In genomic region chr16:91226038-91226882, GRCm38 (mm10) we compare ENCODE assay signal across 9 mouse cellular contexts. TPM values are rescaled to one million over a fixed set of nuclear protein-coding genes. Genes with fewer than 3 reads are reported as not detected.
DNase-seq lines count a peak whose midpoint lies in the region; ATAC-seq lines count a peak whose summit lies in the region.
"Had no signal": no experiment of that assay in that cellular context is flagged by ENCODE, and none has a peak within 500 bp of the region (broad histone marks: within the 10 kb centered on the region; RNA-seq: fewer than 3 reads in every experiment).

No protein-coding gene starts in this region.

- DNase-seq in induced T-regulatory cell, adult 2 months (ENCODE audit: low read depth), result peak; percentile 11
- no peak for DNase-seq in gastrocnemius, postnatal 36 days
- DNase-seq in adrenal gland, postnatal 36 days, result no peak
- DNase-seq: kidney, adult 8-10 months; lung, postnatal 10 days had no signal

- no peak overlapping the region for H3K9ac ChIP-seq in embryonic facial prominence, embryonic 12.5 days
- no peak overlapping the region for H3K9ac ChIP-seq in neural tube, embryonic 15.5 days (replicated peaks)

- peaks cover 100% of the 10 kb centered on the region for H3K27me3 ChIP-seq in megakaryocyte, embryonic 14.5 days (replicated peaks)
- H3K27me3 ChIP-seq in embryonic facial prominence, embryonic 12.5 days, result peaks cover 96% of the 10 kb centered on the region
- H3K27me3 ChIP-seq in neural tube, embryonic 15.5 days (replicated peaks), result peaks cover 95% of the 10 kb centered on the region

- no peaks in the 10 kb centered on the region for H3K36me3 ChIP-seq in megakaryocyte, embryonic 14.5 days (replicated peaks; ENCODE audit: low read length)
- no peaks in the 10 kb centered on the region for H3K36me3 ChIP-seq in embryonic facial prominence, embryonic 12.5 days
- no peaks in the 10 kb centered on the region for H3K36me3 ChIP-seq in neural tube, embryonic 15.5 days

- peaks cover 43% of the 10 kb centered on the region for H3K4me1 ChIP-seq in megakaryocyte, embryonic 14.5 days
- H3K4me1 ChIP-seq in embryonic facial prominence, embryonic 12.5 days, result peaks cover 20% of the 10 kb centered on the region; the same call in 1 of the 2 replicates
- peaks cover 34% of the 10 kb centered on the region for H3K4me1 ChIP-seq in neural tube, embryonic 15.5 days

- H3K27ac ChIP-seq in embryonic facial prominence, embryonic 12.5 days, result no peak overlapping the region
- H3K27ac ChIP-seq in neural tube, embryonic 15.5 days (replicated peaks), result no peak overlapping the region

- no peak for ATAC-seq in megakaryocyte, adult 5-6 weeks (ENCODE audit: poor library complexity, severe bottlenecking)
- ATAC-seq in embryonic facial prominence, embryonic 12.5 days (ENCODE audit: insufficient number of reproducible peaks, insufficient read depth, low FRiP score, low TSS enrichment), result no peak
- ATAC-seq in neural tube, embryonic 15.5 days (ENCODE audit: low FRiP score), result no peak

- intact Hi-C loops in gastrocnemius, postnatal 36 days (cut with DNase I), result no loop called here

- under 1% methylated on average over 60 of the region's 60 CpGs for WGBS in embryonic facial prominence, embryonic 12.5 days
- WGBS in neural tube, embryonic 15.5 days, result under 1% methylated on average over 60 of the region's 60 CpGs

- peak overlapping the region; percentile 35 for H3K4me3 ChIP-seq in megakaryocyte, embryonic 14.5 days (replicated peaks)
- peak overlapping the region; percentile 24; the same call in 1 of the 2 replicates for H3K4me3 ChIP-seq in embryonic facial prominence, embryonic 12.5 days
- H3K4me3 ChIP-seq in neural tube, embryonic 15.5 days (replicated peaks), result peak overlapping the region; percentile 26

- peaks cover 29% of the 10 kb centered on the region for H3K9me3 ChIP-seq in megakaryocyte, embryonic 14.5 days
- H3K9me3 ChIP-seq in embryonic facial prominence, embryonic 12.5 days, result no peaks in the 10 kb centered on the region
- H3K9me3 ChIP-seq in neural tube, embryonic 15.5 days (replicated peaks), result no peaks in the 10 kb centered on the region

- H3K4me2 ChIP-seq in embryonic facial prominence, embryonic 12.5 days (replicated peaks), result peak overlapping the region; percentile 35
- H3K4me2 ChIP-seq in neural tube, embryonic 15.5 days, result peak overlapping the region; percentile 32

RNA-seq across cellular contexts. Expression of gene Olig2, which starts 1.0 kb away (rescaled TPM):
- not detected in 2 replicates for polyA plus RNA-seq in megakaryocyte, embryonic 14.5 days (2012; ENCODE audit: insufficient read depth, low replicate concordance)
- 0.04 TPM in 1 of 2 replicates, not detected in the other for total RNA-seq in megakaryocyte, adult 5-6 weeks (2015)
- total RNA-seq in megakaryocyte, adult 5-6 weeks (2017), result not detected in 2 replicates
- polyA plus RNA-seq in embryonic facial prominence, embryonic 12.5 days (2016; fragmentation: Nextera tagmentation; extraction: Ambion mirVana), result 1.6 and 2.9 TPM in 2 replicates
- 8.5 and 9.9 TPM in 2 replicates for polyA plus RNA-seq in neural tube, embryonic 15.5 days (2015; fragmentation: Nextera tagmentation; extraction: Ambion mirVana)
- not detected for total RNA-seq in gastrocnemius, postnatal 36 days (2021)
- total RNA-seq in adrenal gland, postnatal 36 days (2021), result not detected

RNA-seq across cellular contexts. Expression of gene Olig1, which starts 43.3 kb away (rescaled TPM):
- polyA plus RNA-seq in megakaryocyte, embryonic 14.5 days (2012; ENCODE audit: insufficient read depth, low replicate concordance), result not detected in 2 replicates
- not detected in 2 replicates for total RNA-seq in megakaryocyte, adult 5-6 weeks (2015)
- total RNA-seq in megakaryocyte, adult 5-6 weeks (2017), result not detected in 2 replicates
- polyA plus RNA-seq in embryonic facial prominence, embryonic 12.5 days (2016; fragmentation: Nextera tagmentation; extraction: Ambion mirVana), result 1.9 and 5.0 TPM in 2 replicates
- 77.3 and 86.7 TPM in 2 replicates for polyA plus RNA-seq in neural tube, embryonic 15.5 days (2015; fragmentation: Nextera tagmentation; extraction: Ambion mirVana)
- not detected for total RNA-seq in gastrocnemius, postnatal 36 days (2021)
- under 1 TPM; 0.36 to 0.50 TPM for total RNA-seq in adrenal gland, postnatal 36 days (2021)
